Mouse (Mus musculus) CH12.LX (cell line): Measurements from ENCODE around the gene Dzip3. TPM values are rescaled to one million over a fixed set of nuclear protein-coding genes. Genes with fewer than 3 reads are reported as not detected.
A peak's percentile ranks its signal among the peaks of the same experiment; 100 is the strongest.

Source experiments
- DNase-seq: peaks from one replicate; pipeline ENCODE4 v3.0.0-alpha.2; 2013; ENCODE audit errors: extremely low read depth
- H3K27ac ChIP-seq: 2 replicates; pipeline ENCODE4 v1.5.1; 2012; ENCODE audit warnings: low read depth, mild to moderate bottlenecking, control low read depth, moderate library complexity; ENCODE audit not compliant: insufficient read depth
- H3K27me3 ChIP-seq: replicated peaks from 2 replicates; pipeline ENCODE3; 2012; ENCODE audit warnings: inconsistent platforms
- H3K36me3 ChIP-seq, 2 experiments: replicated peaks in 1 of 2; 2 replicates each; pipeline versions ENCODE3 to v1.6.1; 2012; ENCODE audit warnings: inconsistent platforms in 1 of 2, low read length in 1 of 2, mild to moderate bottlenecking in 1 of 2, mixed read lengths in 1 of 2, moderate library complexity in 1 of 2; ENCODE audit not compliant: control insufficient read depth in 1 of 2, insufficient read depth in 1 of 2
- H3K4me1 ChIP-seq, 2 experiments: 2 replicates each; pipeline ENCODE4 v1.6.1; 2012; ENCODE audit warnings: inconsistent platforms in 1 of 2, moderate library complexity in 1 of 2; ENCODE audit not compliant: insufficient read depth in 2 of 2, control insufficient read depth in 1 of 2
- H3K4me2 ChIP-seq: 2 replicates; pipeline ENCODE4 v1.6.1; 2012; ENCODE audit warnings: low read depth, mild to moderate bottlenecking, control low read depth; ENCODE audit not compliant: poor library complexity, insufficient read depth, severe bottlenecking
- H3K4me3 ChIP-seq, 3 experiments: fragments of 150-350 bp in 1 of 3; sonication (generic) in 1 of 3; replicated peaks in 1 of 3; 2 replicates each; pipeline versions ENCODE3 to v1.5.1; 2011 to 2012; ENCODE audit warnings: low read depth in 2 of 3, low read length in 2 of 3, mild to moderate bottlenecking in 2 of 3, moderate library complexity in 2 of 3, control low read depth in 1 of 3, improper control_type of control experiment in 1 of 3, inconsistent platforms in 1 of 3, mixed read lengths in 1 of 3; ENCODE audit not compliant: poor library complexity in 1 of 3
- H3K79me2 ChIP-seq: replicated peaks from 2 replicates; pipeline ENCODE4 v1.6.1; 2012; ENCODE audit warnings: mild to moderate bottlenecking, moderate library complexity; ENCODE audit not compliant: control insufficient read depth, poor library complexity, insufficient read depth, severe bottlenecking; ENCODE audit errors: extremely low read depth
- H3K9ac ChIP-seq: 2 replicates; pipeline ENCODE4 v1.6.1; 2012; ENCODE audit warnings: low read depth, mild to moderate bottlenecking, control low read depth, moderate library complexity; ENCODE audit not compliant: insufficient read depth
- H3K9me3 ChIP-seq: replicated peaks from 2 replicates; pipeline ENCODE3; 2012; ENCODE audit warnings: low read length, inconsistent platforms, mixed read lengths
- CTCF ChIP-seq, 2 experiments: IDR thresholded peaks in 1 of 2; conservative IDR thresholded peaks in 1 of 2; 2 replicates each; pipeline ENCODE4 v1.5.1; 2011 to 2012; ENCODE audit warnings: low read depth in 2 of 2, low read length in 2 of 2, improper control_type of control experiment in 1 of 2, inconsistent platforms in 1 of 2, mild to moderate bottlenecking in 1 of 2, moderate library complexity in 1 of 2
- NELFE ChIP-seq: IDR thresholded peaks from 2 replicates; pipeline ENCODE4 v1.6.1; 2011; ENCODE audit warnings: low read depth, low read length, improper control_type of control experiment
- NRF1 ChIP-seq: IDR thresholded peaks from 2 replicates; pipeline ENCODE4 v1.6.1; 2014; ENCODE audit warnings: low read depth, mild to moderate bottlenecking, inconsistent platforms, low read length, improper control_type of control experiment, moderate library complexity
- POLR2AphosphoS2 ChIP-seq: IDR thresholded peaks from 2 replicates; pipeline ENCODE4 v1.6.1; 2011; ENCODE audit warnings: low read depth, low read length, improper control_type of control experiment
- RAD21 ChIP-seq: IDR thresholded peaks from 2 replicates; pipeline ENCODE4 v1.6.1; 2011; ENCODE audit warnings: low read depth, mild to moderate bottlenecking, low read length, improper control_type of control experiment, moderate library complexity
- SMC3 ChIP-seq: IDR thresholded peaks from 2 replicates; pipeline ENCODE4 v1.6.1; 2011; ENCODE audit warnings: low read depth, low read length, improper control_type of control experiment
- USF2 ChIP-seq: conservative IDR thresholded peaks from 2 replicates; pipeline ENCODE4 v1.6.1; 2011; ENCODE audit warnings: low read depth, low read length, improper control_type of control experiment
- ZC3H11A ChIP-seq: IDR thresholded peaks from 2 replicates; pipeline ENCODE4 v1.6.1; 2012; ENCODE audit warnings: low read depth, mild to moderate bottlenecking, inconsistent platforms, low read length, improper control_type of control experiment
- ZMIZ1 ChIP-seq: IDR thresholded peaks from 2 replicates; pipeline ENCODE4 v1.6.1; 2012; ENCODE audit warnings: low read depth, mild to moderate bottlenecking, inconsistent platforms, low read length, improper control_type of control experiment
- ZNF384 ChIP-seq: IDR thresholded peaks from 2 replicates; pipeline ENCODE4 v1.6.1; 2012; ENCODE audit warnings: low read depth, low read length, improper control_type of control experiment, inconsistent platforms
- dilution Hi-C: fragments of 300-500 bp; cut with MboI; formaldehyde crosslinking; loops from 2 replicates; pipeline ENCODE4 v1.14.3; 2020; ENCODE audit warnings: low sequenced_read_pairs; ENCODE audit not compliant: extremely low pct_unique_long_range_greater_than_20kb, extremely low pct_ligation_motif_present
- in situ Hi-C: fragments of 300-500 bp; cut with MboI; formaldehyde crosslinking; loops from 3 replicates; pipeline ENCODE4 v1.14.3; 2019; ENCODE audit warnings: low sequenced_read_pairs, low pct_ligation_motif_present, low pct_unique_long_range_greater_than_20kb, mixed read lengths
- polyA plus RNA-seq: library from polyadenylated mRNA; unstranded; fragments of >175 nt; gene quantifications from 2 replicates; pipeline ENCODE4 v1.2.1, GENCODE M21; 2012; ENCODE audit warnings: low read depth; ENCODE audit not compliant: insufficient read length
- total RNA-seq, 2 experiments: library from RNA; depleted of rRNA; stranded (reverse); fragments of 300-350 nt in 1 of 2; fragments of >200 nt in 1 of 2; gene quantifications; 2 replicates each; pipeline ENCODE4 v1.2.3; 2012 to 2014

The Dzip3 gene
- total and polyA plus RNA-seq, 3 experiments: 17.0 to 31.6 (median 17.0) TPM

DNA sequence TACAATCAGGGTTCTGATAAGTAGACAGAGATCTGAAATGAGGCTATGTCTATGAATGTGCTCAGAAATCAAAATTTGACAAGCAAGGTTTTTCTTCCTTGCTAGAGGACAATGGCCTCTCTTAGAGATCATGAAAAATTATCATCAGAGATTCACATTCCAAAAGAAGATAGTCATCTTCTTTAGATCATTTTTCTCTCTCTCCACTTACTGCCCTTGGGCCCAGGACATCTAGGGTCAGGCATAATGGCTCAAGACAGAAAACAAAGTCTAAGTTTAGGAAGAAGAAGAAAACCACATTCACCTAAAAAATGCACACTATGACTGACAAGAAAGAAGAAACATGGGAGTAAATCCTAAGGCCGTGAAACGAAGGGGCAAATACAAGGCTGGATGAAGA is 21.0 kb downstream of the Dzip3 start:
- dilution Hi-C loops (no loop called here), in situ Hi-C loops (no loop called here)
- Histone ChIP-seq H3K4me3 (no peak overlapping the region), H3K9me3 (no peaks in the 10 kb centered on the region), H3K27ac (no peak overlapping the region), H3K36me3 (peaks cover 3 to 24% of the 10 kb centered on the region in 2 experiments), H3K4me1 (no peaks in the 10 kb centered on the region), H3K9ac (no peak overlapping the region), H3K79me2 (no peaks in the 10 kb centered on the region), H3K4me2 (no peak overlapping the region), H3K27me3 (no peaks in the 10 kb centered on the region)
- no peak for TF ChIP-seq ZC3H11A
- DNase-seq: no peak

DNA sequence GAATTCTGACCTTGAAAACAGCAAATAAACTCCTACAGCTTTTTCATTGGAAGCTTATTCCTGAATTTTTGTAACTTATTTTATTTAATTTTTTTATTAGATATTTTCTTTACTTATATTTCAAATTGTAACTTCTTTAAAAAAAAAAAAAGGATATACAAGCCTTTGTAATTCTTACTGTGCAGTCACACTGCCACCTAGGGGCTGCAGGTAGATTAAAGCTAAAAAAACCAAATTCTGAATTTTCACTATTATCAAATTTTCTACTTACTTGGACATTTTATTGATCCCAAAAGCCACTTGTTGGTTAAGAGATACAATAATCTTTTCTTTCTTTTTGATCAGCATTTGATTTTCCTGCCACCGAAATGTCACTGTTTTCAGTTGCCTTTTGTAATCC is 52.2 kb downstream of the Dzip3 start:
- H3K9ac ChIP-seq: no peak overlapping the region
- H3K4me3 ChIP-seq: no peak overlapping the region
- in situ Hi-C loops (no loop called here), dilution Hi-C loops (no loop called here)
- H3K36me3 ChIP-seq: peaks cover 4 to 20% of the 10 kb centered on the region in 2 experiments
- no peak overlapping the region for H3K4me2 ChIP-seq
- H3K79me2 ChIP-seq: no peaks in the 10 kb centered on the region
- no peaks in the 10 kb centered on the region for H3K27me3 ChIP-seq
- no peaks in the 10 kb centered on the region for H3K9me3 ChIP-seq
- DNase-seq: peak; percentile 36
- no peak overlapping the region for H3K27ac ChIP-seq
- TF ChIP-seq NRF1: no peak
- peak in 1 of 2 experiments; percentile 82; a peak in 2 of 4 replicates for TF ChIP-seq CTCF (conservative IDR thresholded peaks at IDR 0.05 in 1 of 2, IDR thresholded peaks at IDR 0.05 in 1 of 2; ENCODE audit: low read depth in 2 of 2, low read length in 2 of 2)
- peak; percentile 57 for TF ChIP-seq SMC3
- TF ChIP-seq ZC3H11A: 0 out of 2 replicates have a peak, but pooled peaks have one; percentile 4
- TF ChIP-seq ZNF384: peak; percentile 98
- TF ChIP-seq RAD21: peak; percentile 88
- TF ChIP-seq ZMIZ1: no peak
- H3K4me1 ChIP-seq: no peaks in the 10 kb centered on the region

DNA sequence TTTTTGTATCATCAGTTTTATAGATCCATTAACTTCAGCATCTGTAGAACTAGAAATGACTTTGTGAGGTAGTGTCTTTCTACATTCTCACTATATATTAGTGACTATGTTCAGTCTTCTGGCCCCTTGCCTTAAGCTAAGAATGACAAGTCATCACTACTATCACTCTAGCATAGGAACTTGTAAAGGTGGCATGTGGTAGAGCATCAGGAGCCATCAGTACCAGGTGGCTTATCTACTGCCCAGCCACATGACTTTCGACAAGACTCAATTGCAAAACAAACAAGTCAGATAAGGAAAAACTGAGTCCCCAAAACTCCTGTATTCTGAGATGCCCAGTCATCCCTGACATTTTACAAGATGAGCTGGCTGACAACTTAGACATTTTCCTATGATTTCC is 70.2 kb downstream of the Dzip3 start:
- TF ChIP-seq POLR2AphosphoS2 (no peak), NELFE (no peak), SMC3 (no peak), USF2 (no peak)
- in situ Hi-C loops (no loop called here), dilution Hi-C loops (no loop called here)
- Histone ChIP-seq H3K4me3 (no peak overlapping the region), H3K27me3 (no peaks in the 10 kb centered on the region), H3K36me3 (peaks cover 11 to 20% of the 10 kb centered on the region in 2 experiments), H3K4me1 (no peaks in the 10 kb centered on the region), H3K27ac (no peak overlapping the region), H3K79me2 (no peaks in the 10 kb centered on the region), H3K9me3 (no peaks in the 10 kb centered on the region), H3K4me2 (no peak overlapping the region), H3K9ac (no peak overlapping the region)
- no peak for DNase-seq
